Mouse (Mus musculus): Measurements from ENCODE around the gene Bco2.

- no peak for TF ChIP-seq CTCF (IDR thresholded peaks at IDR 0.05; ENCODE audit: insufficient read depth, low read length)
- TF ChIP-seq POLR2A (IDR thresholded peaks at IDR 0.05; ENCODE audit: borderline replicate concordance, extremely low read depth, low read depth, low read length): no peak
Measured at GRCm38 (mm10) chr9:50553547-50553946, 1.4 kb downstream of the Bco2 start.
